Mouse (Mus musculus) right cerebral cortex, postnatal 14 days (tissue): ENCODE data around the gene Cenpt.
"Not testable (repeated sequence)": the region's sequence is repeated elsewhere in the genome, so short reads cannot be mapped to it uniquely, and the experiment has no call there.

Source experiments
- DNase-seq: peaks from one replicate; pipeline ENCODE4 v3.0.0; 2022

The Cenpt gene

GRCm38 (mm10) chr8:105854303-105854702, 1.2 kb upstream of the Cenpt start:
- DNase-seq: no peak

DNA sequence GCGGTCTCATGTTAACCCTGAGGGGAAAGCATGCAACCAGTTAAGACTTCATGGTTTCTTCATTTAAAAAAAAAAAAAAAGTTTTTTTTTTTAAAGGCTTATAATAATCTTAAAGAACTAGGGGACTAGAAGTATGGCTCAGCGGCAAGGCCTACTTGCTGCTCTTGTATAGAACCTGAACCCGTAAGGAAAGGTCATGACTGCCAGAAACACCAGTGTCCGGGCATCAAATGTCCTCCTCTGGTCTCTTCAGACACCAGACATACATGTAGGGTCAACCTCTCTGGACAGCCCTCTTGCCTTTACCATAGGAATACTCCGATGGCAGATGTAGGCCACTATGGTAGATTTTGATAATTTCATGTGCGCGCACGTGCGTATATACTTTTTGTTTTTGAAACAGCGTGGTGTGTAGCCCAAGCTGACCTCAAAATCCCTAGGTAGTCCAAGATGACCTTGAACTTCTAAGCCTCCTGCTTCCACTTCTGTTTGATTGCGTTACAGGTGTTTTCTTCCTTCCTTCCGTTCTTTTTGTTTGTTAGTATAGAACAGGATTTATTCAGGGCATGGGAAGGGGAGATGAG, 840 bp downstream of the Cenpt start:
- peak; percentile 14 for DNase-seq

DNA sequence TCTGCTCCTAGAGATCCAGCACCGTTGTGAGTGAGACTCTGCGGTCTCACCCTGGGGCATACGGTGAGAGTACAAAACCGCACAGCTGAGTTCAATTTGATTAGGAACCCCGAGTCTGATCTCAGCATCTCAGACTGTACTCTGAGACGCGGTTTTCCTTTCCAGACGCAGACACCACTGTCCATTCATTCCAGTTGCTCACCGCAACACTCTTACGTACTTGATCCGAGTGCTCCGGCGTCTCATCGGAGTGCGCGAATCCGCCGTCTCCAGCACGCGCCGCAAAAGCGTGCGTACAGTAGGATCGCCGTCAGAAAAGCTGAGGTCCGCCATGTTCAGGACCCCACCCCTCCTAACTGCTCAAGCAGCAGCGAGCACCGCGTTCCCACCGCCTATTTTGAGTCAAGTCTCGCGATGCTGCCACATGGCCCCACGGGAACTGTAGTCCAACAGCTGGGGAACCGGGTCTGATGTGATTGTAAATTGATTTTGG, 1.4 kb downstream of the Cenpt start:
- peak; percentile 89 for DNase-seq

DNA sequence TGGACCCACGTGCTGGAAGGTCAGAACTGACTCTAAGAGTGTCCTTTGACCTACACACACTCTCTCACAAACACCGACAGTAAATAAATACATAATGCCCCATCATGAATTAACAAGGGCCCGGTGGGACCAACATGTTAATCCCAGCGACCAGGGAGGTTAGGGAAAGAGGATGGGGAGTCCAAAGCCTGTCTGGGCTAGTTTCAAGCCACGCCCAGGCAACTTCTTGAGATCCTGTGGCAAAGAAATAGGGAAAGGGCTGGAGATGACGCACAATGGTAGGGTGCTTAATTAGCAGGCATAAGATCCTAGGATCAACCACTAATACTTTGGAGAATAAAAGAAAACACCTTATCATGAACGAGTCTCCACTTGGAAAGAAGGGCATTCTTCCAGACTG, 2.5 kb downstream of the Cenpt start:
- DNase-seq: no peak

DNA sequence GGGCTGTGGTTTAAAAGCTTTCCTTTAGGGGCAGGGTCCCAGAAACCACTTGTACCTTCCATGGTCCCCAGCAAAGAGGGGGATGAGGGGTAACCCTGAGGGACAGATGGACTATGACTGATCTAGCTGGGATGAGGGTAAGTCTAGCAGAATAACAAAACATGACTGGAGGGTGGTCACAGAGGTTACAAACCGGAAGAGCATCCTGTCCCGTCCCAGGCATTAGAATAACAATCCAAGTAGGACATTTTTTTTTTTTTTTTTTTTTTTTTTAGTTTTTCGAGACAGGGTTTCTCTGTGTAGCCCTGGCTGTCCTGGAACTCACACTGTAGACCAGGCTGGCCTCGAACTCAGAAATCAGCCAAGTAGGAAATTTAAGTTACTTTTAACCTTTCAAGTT, 3.1 kb downstream of the Cenpt start:
- DNase-seq: no peak

DNA sequence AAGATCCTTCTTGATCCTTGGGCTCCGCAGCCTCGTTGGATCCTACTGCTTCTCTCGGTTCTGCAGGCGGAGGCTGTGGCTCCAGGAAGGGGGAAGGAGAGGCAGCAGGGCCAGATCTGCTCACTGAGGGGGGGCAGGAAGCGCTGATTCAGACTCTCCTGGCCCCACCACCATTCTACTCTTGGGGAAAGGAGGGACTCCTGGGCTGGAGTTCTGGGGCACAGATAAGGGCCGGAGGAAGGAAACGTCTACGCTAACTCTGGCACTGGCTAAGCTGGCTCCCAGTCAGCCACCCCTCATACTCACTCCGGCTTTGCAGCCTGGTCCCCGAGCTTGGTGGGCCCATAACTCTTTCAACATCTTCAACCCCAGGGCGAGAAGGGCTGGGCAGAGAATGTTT, 6.4 kb downstream of the Cenpt start:
- no peak for DNase-seq

GRCm38 (mm10) chr8:105839209-105839608, 13.9 kb downstream of the Cenpt start:
- no peak for DNase-seq

GRCm38 (mm10) chr8:105836991-105837390, 16.1 kb downstream of the Cenpt start:
- DNase-seq: no peak

GRCm38 (mm10) chr8:105835318-105835717, 17.8 kb downstream of the Cenpt start:
- peak; percentile 53 for DNase-seq

DNA sequence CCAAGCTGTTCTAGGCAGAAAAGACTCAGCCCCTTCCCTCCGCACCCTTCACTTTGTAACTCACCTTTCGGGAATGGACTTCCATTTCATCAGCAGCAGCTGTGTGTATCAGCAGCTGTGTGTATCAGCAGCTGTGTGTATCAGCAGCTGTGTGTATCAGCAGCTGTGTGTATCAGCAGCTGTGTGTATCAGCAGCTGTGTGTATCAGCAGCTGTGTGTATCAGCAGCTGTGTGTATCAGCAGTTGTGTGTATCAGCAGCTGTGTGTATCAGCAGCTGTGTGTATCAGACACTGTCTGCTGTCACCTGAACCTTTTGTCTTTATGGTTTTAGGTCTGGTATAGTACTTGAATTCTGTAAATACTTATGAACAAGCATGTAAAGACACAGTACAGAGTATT, 19.3 kb downstream of the Cenpt start:
- not testable (repeated sequence) for DNase-seq

DNA sequence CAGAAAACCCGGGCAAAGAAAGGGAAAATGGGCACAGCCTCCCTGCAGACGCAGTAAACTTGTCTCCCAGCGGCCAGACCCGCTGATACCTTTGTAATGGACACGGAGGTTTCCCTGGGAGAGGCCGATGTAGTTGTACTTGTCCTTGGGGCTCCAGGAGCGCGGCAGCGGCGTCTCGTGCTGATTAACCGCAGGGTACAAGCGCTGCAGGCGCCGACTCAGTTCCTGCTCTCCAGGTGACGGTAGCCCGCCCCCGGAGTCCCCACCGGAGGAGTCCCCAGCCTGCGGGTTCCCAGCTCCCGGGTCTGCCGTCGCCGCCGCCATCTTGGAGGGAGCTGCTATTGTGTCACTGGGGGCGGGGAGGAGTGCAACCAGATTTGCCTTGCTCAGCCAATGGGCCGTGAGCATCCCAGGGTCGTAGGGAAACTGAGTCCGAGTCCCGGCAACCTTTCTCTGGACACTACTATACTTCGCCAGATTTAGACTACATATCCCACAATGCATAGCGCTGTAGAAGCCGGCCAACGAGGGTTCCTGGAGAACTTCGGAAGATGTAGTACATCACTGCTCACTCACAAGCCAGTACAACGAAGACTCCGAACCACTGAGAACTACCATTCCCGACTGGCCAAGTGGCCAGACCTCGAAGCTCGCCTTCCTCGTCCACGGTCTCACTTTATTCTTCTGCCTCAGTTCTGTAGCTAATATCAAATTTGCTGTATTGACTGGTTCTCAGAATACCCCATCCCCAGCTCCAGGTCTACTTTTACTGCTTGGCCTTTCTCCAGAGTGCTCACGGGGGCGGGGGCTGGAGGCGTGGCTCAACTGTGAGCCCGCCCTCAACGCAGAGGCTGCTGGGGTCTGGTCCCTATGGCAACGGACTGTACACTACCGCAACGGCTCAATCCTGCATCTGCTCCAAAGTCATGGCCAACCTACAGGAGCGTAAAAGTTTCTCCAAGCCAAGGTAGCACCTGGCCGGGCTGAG, 25.9 kb downstream of the Cenpt start, which contains the start of the genes Ranbp10 and Tsnaxip1:
Ranbp10 (minus strand) TSS at position 490 of the 988 bp plus-strand sequence.
Tsnaxip1 (plus strand) TSS at position 871 of the 988 bp plus-strand sequence.
- peak; percentile 94 for DNase-seq

DNA sequence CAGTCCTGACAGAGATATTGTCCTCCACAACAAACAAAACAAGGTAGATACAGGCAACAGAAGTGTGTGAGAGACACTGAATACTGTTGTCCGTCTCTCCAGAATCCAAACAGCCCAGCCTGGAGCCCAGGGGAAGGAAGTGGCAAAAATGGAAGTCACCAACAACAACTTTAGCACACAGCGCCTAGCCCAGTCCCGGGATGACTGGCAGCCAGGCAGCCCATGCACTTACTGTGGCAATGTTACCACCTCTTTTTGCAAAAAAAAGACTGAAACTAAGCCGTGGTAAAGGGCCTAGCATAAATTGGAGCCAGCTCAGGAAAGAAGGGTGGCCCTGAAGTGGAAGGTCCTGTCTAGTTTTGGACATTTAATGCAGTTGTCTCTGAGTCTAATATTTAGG, 26.7 kb downstream of the Cenpt start:
- DNase-seq: no peak

DNA sequence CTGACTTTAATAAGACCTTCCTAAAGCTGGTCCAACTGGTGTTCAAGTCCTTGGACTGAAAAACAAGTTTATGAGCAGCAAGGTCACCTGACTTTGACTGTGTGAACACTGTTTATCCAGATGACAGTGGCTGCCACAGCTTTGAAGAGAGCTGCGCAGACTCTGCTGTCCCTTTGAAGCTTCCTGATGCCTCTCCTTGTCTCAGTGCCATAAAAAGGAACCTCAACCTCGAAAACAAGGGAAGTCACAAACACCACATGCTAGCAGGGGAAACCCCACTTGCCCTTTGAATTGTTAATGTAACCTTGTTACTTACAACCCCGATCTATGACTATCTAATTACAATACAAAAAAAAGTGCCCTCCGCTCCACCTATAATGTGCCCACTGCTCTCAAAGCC, 27.6 kb downstream of the Cenpt start:
- no peak for DNase-seq

- no peak for DNase-seq
These were observed 32.2 kb downstream of the Cenpt start for GRCm38 (mm10) chr8:105820925-105821324.

DNA sequence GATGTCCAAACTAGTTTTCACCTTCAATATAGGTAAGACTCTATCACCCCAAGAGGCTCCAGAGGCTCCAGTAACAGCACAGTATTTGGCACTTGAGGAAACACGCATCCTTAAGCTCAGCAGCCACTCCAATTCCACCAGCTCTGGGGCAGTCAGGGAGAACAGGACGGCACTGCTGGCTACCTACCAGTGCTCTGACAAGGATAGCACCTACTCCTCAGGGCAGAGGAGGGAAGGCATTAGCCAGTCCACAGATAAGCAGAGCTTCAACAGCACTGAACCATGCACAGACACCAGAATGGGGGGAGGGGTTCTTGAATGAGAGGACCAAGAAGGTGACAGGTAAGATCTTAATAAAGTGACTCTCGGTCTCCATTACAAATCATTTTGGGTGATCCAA, 33.4 kb downstream of the Cenpt start:
- DNase-seq: no peak

- DNase-seq: no peak
These were observed 39.8 kb downstream of the Cenpt start for GRCm38 (mm10) chr8:105813241-105813640.

- no peak for DNase-seq
These were observed 40.6 kb downstream of the Cenpt start for GRCm38 (mm10) chr8:105812511-105812910.

DNA sequence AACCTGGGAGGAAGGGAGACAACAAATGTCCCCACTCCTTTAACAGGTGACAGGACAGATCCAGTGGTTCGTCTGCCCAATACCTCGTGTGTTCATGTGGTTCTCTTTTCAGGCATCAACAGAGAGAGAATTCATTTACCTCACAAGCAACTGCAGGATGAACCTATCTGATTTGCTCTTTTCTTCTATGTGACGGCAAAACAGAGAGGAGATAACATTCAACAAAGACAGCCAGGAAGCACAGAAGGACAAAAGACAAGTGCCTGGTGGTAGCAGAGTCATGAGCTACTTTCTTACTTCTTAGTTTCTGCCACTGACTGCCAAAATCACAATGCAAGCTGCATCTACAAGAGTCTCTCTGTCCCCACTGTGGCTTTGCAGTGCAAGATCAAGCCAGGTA, 41.5 kb downstream of the Cenpt start:
- no peak for DNase-seq

DNA sequence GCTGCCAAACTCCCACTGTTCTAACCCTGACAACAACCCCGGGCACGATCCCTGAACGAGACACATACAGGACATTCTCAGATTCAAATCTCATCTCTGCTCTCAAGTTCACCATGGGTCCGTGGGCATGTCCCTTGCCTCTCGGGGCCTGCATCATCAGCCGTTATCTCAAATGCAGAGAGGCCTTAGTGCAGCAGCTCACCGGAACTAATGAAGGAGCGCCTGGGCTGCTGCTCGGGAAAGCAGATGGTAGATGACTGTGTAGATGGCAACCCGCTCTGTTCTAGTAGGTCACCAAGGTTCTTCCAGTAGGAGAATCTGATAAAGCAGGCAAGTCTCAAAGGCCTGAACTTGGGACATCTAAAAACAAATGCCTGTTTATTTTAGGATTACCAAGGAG, 42.0 kb downstream of the Cenpt start:
- no peak for DNase-seq

DNA sequence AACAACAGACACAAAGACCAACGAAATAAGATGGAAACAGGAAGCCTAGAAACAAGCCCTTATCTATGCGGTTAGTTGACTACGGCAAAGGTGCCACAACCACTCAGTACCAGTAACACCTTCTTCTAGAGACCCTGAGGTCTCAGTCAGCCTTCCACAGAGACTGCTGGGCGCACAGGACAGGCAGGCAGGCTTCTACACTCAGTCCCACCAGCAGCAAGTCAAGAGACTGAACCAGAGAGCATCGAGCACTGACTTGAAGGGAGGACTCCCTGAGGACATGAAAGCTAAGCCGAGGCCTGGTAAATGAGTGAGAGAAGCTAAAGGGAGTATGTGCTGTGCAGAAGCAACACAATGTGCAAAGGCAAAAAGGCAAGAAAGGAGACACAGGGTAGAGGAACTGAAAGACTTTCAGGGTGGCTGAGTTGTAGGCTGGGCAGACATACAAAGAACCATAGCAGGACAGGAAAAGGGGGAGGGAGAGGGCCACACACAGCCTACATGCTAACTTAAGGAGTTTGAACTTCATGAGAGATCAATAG, 42.8 kb downstream of the Cenpt start:
- no peak for DNase-seq

- peak; percentile 13 for DNase-seq
These were observed 44.6 kb downstream of the Cenpt start for GRCm38 (mm10) chr8:105808480-105808879.

GRCm38 (mm10) chr8:105807766-105808165, 45.3 kb downstream of the Cenpt start:
- DNase-seq: no peak

DNA sequence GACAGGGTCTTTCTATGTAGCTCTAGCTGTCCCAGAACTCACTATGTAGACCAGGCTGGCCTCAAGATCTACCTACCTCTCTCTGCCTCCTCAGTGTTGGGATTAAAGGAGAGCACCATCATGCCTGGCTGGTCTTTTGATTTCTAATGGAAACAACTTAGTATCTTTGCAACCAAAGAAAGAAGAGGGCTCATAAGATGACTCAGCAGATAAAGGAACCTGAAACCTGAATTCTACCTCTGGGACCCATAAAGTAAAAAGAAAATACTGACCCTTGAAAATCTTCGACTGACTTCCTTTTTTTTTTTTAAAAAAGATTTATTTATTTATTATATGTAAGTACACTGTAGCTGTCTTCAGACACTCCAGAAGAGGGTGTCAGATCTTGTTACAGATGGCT, 47.1 kb downstream of the Cenpt start:
- no peak for DNase-seq

DNA sequence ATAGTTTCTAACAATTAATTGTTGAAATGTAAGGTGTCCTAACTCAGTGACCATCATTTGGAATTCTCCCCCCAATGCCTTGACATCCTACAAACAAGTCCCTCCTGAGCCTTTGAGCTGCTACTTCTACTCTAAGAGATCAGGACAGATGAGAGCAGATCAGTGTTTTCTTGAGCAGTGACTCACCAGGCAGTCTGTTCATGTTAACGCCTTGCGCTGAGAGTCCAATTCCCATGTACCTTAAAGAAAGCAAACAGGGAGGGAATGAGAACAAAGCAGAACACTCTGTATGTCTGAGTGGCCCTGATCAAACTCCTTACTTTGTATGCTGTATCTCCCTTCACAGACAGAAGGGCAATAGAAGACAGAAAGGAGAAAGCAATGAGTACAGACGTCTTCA, 47.7 kb downstream of the Cenpt start:
- no peak for DNase-seq
